Mouse (Mus musculus) heart, embryonic 10.5 days (tissue): ENCODE results near the gene Coq4. TPM values are rescaled to one million over a fixed set of nuclear protein-coding genes. Genes with fewer than 3 reads are reported as not detected.

Experiments used
- DNase-seq: peaks from one replicate; pipeline ENCODE4 v3.0.0-alpha.2; 2017; ENCODE audit warnings: low spot score
- H3K27ac ChIP-seq: fragments of 300-500 bp; sonication (generic); 2 replicates; pipeline ENCODE4 v1.5.1; 2016; ENCODE audit warnings: mild to moderate bottlenecking
- H3K27me3 ChIP-seq: fragments of 300-500 bp; sonication (generic); 2 replicates; pipeline ENCODE4 v1.6.1; 2016; ENCODE audit warnings: mild to moderate bottlenecking; ENCODE audit not compliant: poor library complexity, insufficient read depth, severe bottlenecking
- H3K36me3 ChIP-seq: fragments of 300-500 bp; sonication (generic); 2 replicates; pipeline ENCODE4 v1.6.1; 2016; ENCODE audit warnings: mild to moderate bottlenecking, moderate library complexity
- H3K4me1 ChIP-seq: fragments of 300-500 bp; sonication (generic); 2 replicates; pipeline ENCODE4 v1.6.1; 2016; ENCODE audit warnings: mild to moderate bottlenecking
- H3K4me3 ChIP-seq: fragments of 300-500 bp; sonication (generic); 2 replicates; pipeline ENCODE4 v1.5.1; 2016; ENCODE audit warnings: mild to moderate bottlenecking, moderate library complexity
- H3K9me3 ChIP-seq: fragments of 300-500 bp; sonication (generic); 2 replicates; pipeline ENCODE4 v1.6.1; 2016; ENCODE audit warnings: mild to moderate bottlenecking, moderate library complexity
- WGBS: fragments of 180-500 bp; shearing (Covaris S2); methylation state at CpG from one replicate; pipeline ENCODE4 v1.1.7; 2016; 5-methylcytosine and 5-hydroxymethylcytosine counted together
- polyA plus RNA-seq: library from polyadenylated mRNA; unstranded; fragments of >200 nt; fragmentation: Nextera tagmentation; extraction: Ambion mirVana; gene quantifications from 2 replicates; pipeline ENCODE4 v1.2.1, GENCODE M21; 2016

Gene Coq4
- polyA plus RNA-seq, result 34.6 and 34.8 TPM in 2 replicates

DNA sequence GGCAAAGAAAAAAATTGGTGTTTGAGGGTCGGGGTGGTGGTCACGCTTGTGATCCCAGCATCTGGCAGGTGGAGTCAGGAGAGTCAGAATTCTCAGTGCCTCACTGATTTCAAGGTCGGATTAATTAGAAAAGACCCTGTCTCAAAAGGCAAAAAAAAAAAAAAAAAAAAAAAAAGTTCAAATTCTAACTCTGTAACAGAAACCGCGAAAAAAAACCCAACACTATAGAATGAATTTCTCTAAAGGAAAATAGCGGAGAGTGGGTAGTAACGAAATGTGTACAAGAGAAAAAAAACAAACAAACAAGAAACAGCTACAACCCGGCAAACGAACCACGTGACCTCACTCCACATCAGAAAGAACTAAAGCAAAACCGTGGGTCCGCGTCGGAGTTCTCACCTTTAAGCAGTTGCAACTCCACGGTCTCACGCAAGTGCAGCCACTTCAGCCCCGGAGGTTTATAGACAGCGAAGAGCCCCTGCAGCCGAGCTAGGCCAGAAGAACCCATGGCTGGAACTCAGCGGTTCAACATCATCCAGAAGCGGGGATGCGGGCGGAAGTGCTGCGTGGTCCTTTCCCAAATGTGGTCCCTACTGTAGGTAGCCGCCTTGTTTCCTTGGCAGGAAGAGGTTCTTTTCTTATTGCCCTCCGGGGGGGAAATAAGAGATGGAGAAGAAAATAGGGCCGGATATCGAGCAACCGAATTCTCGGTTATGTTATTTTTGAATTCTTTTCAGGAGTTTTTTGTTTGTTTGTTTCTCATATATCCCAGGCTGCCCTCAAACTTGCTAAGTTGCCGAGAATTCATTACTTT is at the start of gene Coq4:
TSS of gene Coq4 (plus strand) at position 390 of the 814 bp plus-strand sequence.
- H3K27me3 ChIP-seq, result no peaks in the 10 kb centered on the region
- peaks cover 68% of the 10 kb centered on the region for H3K36me3 ChIP-seq
- 0 out of 2 replicates have a peak, but pooled peaks cover under 1% of the 10 kb centered on the region for H3K9me3 ChIP-seq
- H3K27ac ChIP-seq, result peak within 1 kb of the TSS; percentile 86
- H3K4me1 ChIP-seq, result peaks cover 15% of the 10 kb centered on the region; the same call in 1 of the 2 replicates
- peak within 1 kb of the TSS; percentile 81 for H3K4me3 ChIP-seq
- DNase-seq, result peak; percentile 95
- WGBS, result 1% methylated on average over 31 of the region's 31 CpGs

DNA sequence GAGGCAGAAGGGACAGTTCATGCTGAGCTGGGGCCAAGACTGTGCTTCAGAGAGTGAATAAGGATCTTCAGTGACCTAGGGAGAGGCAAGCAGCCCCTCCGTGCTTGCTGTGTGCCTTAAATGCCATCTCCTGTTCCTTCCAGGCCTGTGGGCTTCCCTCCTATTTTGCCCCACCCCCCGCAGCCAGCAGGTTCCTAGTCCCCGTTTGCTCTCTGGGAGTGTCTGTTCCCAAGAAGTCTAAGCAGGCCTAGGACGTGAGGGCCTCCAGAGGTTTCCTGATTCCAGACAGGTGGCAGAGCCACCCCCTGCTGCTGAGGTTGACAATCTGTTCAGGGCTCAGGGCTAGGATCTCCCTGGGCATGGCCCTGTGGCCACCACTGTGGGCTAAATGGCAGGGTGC is 48.5 kb upstream of the Coq4 start:
- peaks cover 64% of the 10 kb centered on the region for H3K36me3 ChIP-seq
- H3K4me1 ChIP-seq, result peaks cover 25% of the 10 kb centered on the region
- DNase-seq, result no peak
- WGBS, result 54% methylated on average over 4 of the region's 4 CpGs
- H3K9me3 ChIP-seq, result no peaks in the 10 kb centered on the region
- H3K4me3 ChIP-seq, result no peak overlapping the region
- no peaks in the 10 kb centered on the region for H3K27me3 ChIP-seq
- no peak overlapping the region for H3K27ac ChIP-seq

DNA sequence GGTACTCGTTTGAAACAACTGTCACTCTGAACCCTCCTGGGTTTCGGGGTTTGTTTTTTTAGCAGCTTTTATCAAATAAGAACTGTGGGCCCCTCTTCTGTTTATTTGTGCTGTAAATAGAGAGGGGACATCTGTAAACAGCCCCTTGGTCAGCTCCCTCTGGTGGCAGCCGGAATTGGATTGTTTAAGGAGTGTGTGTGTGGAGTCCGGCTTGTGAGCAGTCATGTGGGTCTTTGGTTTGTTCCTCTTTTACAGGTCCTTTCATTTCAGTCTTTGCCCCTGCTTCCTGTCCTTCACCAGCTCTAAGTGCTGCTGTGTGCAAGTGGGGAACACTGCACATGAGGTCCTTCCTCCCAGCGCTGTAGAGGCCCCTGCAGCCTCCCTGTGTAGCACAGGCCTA is 47.9 kb upstream of the Coq4 start:
- peaks cover 59% of the 10 kb centered on the region for H3K36me3 ChIP-seq
- H3K27me3 ChIP-seq, result no peaks in the 10 kb centered on the region
- no peaks in the 10 kb centered on the region for H3K9me3 ChIP-seq
- H3K4me1 ChIP-seq, result peaks cover 27% of the 10 kb centered on the region
- no peak overlapping the region for H3K4me3 ChIP-seq
- DNase-seq, result no peak
- H3K27ac ChIP-seq, result no peak overlapping the region
- 62% methylated on average over 5 of the region's 5 CpGs for WGBS

DNA sequence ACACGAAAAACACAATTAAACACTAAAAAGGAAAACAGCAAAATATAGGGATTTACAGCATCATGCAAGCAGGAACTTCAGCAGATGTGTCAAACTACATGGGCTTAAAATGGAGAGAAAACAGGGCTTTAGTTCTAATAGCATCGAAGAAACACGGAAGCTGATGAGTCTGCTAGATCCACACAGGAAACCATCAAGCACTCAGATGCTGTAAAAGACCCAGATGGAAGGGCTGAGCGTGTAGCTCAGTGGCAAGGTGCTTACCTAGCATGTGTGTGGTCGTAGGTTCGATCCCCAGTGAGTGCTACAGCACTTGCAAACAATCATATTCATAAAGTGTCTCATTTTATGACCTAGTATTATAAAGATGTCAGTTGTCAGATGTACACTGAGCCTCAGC is 46.1 kb upstream of the Coq4 start:
- DNase-seq, result no peak
- Histone ChIP-seq H3K27me3 (peaks cover 14% of the 10 kb centered on the region), H3K27ac (no peak overlapping the region), H3K4me1 (peaks cover 29% of the 10 kb centered on the region), H3K9me3 (no peaks in the 10 kb centered on the region), H3K4me3 (no peak overlapping the region), H3K36me3 (peaks cover 40% of the 10 kb centered on the region)
- WGBS, result 86% methylated on average over 6 of the region's 6 CpGs

DNA sequence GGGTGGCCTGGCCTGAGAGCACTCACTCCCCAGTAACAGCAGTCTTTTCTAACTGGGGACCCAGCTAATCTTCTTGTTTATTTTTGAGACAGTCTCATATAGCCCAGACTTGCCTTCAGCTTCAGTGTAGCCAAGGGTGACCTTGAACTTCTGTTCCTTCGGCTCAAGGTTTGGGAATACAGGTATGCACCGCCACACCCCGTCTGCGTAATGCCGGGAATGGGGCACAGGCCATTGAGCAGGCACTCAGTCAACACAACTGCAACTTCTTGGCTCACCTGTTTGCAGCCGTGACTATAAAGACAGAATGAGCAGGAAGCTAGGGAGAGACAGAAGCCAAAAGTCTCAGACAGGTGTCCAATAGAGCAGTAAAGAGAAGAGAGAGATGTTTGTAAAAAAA is 43.0 kb upstream of the Coq4 start:
- H3K27ac ChIP-seq, result no peak overlapping the region
- H3K27me3 ChIP-seq, result peaks cover 43% of the 10 kb centered on the region
- peaks cover 18% of the 10 kb centered on the region for H3K4me1 ChIP-seq
- H3K36me3 ChIP-seq, result peaks cover 11% of the 10 kb centered on the region
- no peak for DNase-seq
- H3K9me3 ChIP-seq, result no peaks in the 10 kb centered on the region
- WGBS, result 86% methylated on average over 6 of the region's 6 CpGs
- no peak overlapping the region for H3K4me3 ChIP-seq

DNA sequence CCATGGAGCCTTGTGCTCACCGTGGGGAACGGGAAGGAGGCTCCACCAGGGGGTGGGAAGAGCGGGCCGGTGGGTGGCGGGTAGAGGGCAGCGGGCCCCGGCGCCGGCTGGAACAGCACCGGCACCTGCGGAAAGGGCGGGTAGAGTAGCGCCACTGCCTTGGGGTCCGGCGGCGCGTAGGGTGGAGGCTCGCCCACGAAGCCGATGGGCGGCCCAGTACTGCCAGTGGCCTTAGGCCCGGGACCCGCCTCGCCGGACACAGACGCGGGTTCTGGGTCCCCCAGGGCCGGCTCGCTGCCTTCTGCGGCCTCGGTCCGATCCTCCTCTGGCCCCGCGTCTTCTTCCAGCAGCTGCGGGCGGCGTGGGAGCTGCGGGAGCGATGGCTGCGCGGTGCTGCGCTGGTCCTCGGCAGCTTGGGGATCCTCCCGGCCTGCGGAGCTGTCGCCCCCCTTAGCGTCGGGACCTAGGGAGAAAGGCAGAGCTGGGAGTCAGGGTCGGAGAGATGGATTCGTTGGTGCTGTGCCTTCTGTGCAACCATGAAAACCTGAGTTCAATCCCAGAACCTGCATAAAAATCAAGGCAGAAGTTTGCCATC is 40.0 kb upstream of the Coq4 start:
- DNase-seq, result no peak
- Histone ChIP-seq H3K9me3 (no peaks in the 10 kb centered on the region), H3K4me3 (peak overlapping the region; percentile 55), H3K27me3 (peaks cover 73% of the 10 kb centered on the region), H3K27ac (peak overlapping the region; percentile 50), H3K36me3 (no peaks in the 10 kb centered on the region), H3K4me1 (peaks cover 35% of the 10 kb centered on the region)
- WGBS, result 4% methylated on average over 50 of the region's 50 CpGs

DNA sequence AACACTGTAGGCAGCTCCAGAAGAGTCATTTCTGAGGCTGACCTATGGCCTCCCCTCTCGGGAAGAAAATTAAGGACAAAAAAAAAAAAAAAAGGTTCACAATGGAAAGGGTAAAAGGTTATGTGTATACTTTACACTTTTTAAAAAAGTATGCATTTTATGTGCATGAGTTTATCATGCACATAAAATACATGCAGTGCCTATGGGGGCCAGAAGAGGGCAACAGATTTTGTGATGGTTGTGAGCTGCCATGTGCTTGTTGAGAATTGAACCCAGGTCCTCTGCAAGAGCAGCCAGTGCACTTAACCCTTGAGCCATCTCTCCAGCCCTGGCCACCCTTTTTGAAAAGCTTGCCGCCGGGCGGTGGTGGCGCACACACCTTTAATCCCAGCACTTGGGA is 39.4 kb upstream of the Coq4 start:
- Histone ChIP-seq H3K36me3 (no peaks in the 10 kb centered on the region), H3K4me3 (no peak overlapping the region), H3K27me3 (peaks cover 79% of the 10 kb centered on the region), H3K4me1 (peaks cover 31% of the 10 kb centered on the region), H3K27ac (no peak overlapping the region), H3K9me3 (no peaks in the 10 kb centered on the region)
- 49% methylated on average over 5 of the region's 5 CpGs for WGBS
- DNase-seq, result no peak

DNA sequence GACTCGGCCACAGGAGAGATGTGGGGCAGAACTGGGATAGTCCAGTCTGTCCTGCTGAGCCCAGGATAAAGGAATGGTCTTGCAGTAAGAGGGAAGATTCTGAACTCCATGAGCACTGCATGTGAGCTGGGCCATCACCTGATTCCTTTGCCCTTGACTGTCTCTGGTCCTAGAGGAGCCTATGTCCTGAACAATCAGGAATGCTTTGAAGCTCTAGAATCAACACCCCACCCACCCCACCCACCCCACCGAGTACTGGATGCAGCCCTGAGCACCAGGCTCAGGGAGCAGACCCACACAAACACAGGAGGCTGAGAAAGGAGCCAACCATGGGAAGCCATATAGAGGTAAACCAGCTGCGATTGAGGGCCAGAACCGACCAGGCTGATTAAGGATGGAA is 38.8 kb upstream of the Coq4 start:
- H3K4me3 ChIP-seq, result no peak overlapping the region
- 74% methylated on average over 4 of the region's 4 CpGs for WGBS

DNA sequence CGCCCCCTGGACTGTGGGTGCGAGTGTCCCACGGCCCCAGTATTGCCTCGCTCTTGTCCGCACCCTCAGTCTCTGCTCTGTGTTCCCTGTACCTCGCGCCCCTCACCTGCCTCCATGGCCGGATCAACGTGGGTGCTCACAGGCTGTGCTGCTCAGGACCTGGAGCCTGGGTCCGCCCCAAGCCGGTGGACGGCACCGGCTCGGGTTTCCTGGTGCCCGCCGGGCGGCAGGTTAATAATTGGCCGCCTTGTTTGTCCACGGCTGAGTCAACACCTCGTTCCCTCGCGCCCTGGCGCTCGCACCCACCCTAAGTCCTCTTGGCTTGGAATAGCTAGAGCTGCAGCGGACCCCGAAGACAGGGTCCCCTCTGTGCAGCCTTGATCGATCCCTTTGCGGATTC is 35.8 kb upstream of the Coq4 start, which contains the start of gene Gm13420:
TSS of gene Gm13420 (minus strand) at position 189 of the 400 bp plus-strand sequence.
- Histone ChIP-seq H3K9me3 (no peaks in the 10 kb centered on the region), H3K27me3 (peaks cover 69% of the 10 kb centered on the region), H3K27ac (0 out of 2 replicates have a peak within 1 kb of the TSS, but pooled peaks have one; percentile 7), H3K4me1 (peaks cover 25% of the 10 kb centered on the region), H3K4me3 (peak within 1 kb of the TSS; percentile 46), H3K36me3 (no peaks in the 10 kb centered on the region)
- 8% methylated on average over 28 of the region's 28 CpGs for whole genome bisulfite sequencing
- no peak for DNase-seq

More for the DNA sequence above, 38.8 kb upstream of the Coq4 start:
- no peaks in the 10 kb centered on the region for H3K36me3 ChIP-seq
- no peaks in the 10 kb centered on the region for H3K9me3 ChIP-seq
- peaks cover 31% of the 10 kb centered on the region for H3K4me1 ChIP-seq
- no peak overlapping the region for H3K27ac ChIP-seq
- peaks cover 85% of the 10 kb centered on the region for H3K27me3 ChIP-seq
- DNase-seq, result no peak

DNA sequence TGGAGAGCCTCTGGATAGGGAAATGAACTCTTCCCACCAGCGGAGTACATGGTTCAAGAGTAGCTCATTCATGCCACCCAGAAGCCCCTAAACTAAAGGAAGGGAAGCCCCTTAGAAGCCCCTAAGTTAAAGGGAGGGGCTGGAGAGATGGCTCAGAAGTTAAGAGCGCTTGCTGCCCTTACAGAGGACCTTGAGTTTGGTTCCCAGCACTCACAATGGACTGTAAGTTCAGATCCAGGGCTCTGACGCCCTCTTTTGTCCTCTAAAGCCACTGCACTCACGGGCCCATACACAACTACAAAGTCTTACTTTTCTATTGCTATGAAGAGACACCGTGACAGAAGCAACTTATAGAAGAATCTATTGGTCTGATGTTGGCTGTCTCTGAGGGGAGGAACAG is 34.9 kb upstream of the Coq4 start:
- Histone ChIP-seq H3K9me3 (no peaks in the 10 kb centered on the region), H3K4me3 (no peak overlapping the region), H3K27ac (no peak overlapping the region), H3K36me3 (no peaks in the 10 kb centered on the region), H3K27me3 (peaks cover 62% of the 10 kb centered on the region), H3K4me1 (peaks cover 19% of the 10 kb centered on the region)
- 83% methylated on average over 5 of the region's 5 CpGs for WGBS
- DNase-seq, result no peak

DNA sequence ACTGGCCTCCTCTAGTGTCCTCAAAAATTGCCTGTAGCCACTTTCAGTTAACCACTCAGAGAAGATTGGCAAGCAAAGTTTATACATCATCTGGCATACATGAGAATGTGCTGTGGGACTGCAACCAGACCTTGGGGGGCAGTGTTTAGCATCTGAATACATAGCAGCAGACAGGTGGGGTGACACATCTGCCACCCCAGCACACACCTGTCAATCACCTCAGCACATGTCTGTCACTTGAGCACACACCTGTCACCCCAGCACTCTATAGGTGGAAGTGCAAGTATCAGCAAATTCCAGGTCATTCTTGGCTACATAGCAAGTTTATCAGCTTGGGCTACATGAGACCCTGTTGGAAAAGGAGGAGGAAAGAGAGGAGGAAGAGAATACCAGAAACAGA is 31.6 kb upstream of the Coq4 start:
- no peaks in the 10 kb centered on the region for H3K9me3 ChIP-seq
- no peak for DNase-seq
- H3K27me3 ChIP-seq, result peaks cover 32% of the 10 kb centered on the region
- no peak overlapping the region for H3K4me3 ChIP-seq
- no peak overlapping the region for H3K27ac ChIP-seq
- peaks cover 13% of the 10 kb centered on the region for H3K4me1 ChIP-seq
- H3K36me3 ChIP-seq, result no peaks in the 10 kb centered on the region

DNA sequence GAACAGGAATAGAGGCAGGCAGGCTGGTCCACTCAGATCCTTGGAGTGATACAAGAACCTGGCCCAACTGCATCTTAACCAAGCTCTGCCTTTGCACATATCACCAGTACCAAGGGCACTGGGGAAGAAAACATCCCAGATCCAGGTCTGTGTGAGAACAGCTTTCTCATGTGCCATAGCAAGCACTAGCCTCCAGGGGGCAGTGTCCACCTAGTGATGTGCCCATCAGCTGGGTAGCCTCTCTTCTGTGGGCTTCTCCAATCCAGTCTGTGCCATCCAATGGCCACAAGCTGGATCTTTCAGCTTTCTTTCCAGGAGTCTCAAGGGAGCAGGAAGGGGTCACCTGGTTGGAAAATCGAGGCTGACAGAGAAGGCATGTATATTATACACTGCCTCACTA is 22.5 kb upstream of the Coq4 start:
- H3K4me1 ChIP-seq, result no peaks in the 10 kb centered on the region
- H3K9me3 ChIP-seq, result no peaks in the 10 kb centered on the region
- H3K27me3 ChIP-seq, result peaks cover 14% of the 10 kb centered on the region; the same call in 1 of the 2 replicates
- H3K4me3 ChIP-seq, result no peak overlapping the region
- DNase-seq, result peak; percentile 86
- H3K36me3 ChIP-seq, result no peaks in the 10 kb centered on the region
- 3% methylated on average over 1 of the region's 1 CpGs for WGBS
- H3K27ac ChIP-seq, result no peak overlapping the region

DNA sequence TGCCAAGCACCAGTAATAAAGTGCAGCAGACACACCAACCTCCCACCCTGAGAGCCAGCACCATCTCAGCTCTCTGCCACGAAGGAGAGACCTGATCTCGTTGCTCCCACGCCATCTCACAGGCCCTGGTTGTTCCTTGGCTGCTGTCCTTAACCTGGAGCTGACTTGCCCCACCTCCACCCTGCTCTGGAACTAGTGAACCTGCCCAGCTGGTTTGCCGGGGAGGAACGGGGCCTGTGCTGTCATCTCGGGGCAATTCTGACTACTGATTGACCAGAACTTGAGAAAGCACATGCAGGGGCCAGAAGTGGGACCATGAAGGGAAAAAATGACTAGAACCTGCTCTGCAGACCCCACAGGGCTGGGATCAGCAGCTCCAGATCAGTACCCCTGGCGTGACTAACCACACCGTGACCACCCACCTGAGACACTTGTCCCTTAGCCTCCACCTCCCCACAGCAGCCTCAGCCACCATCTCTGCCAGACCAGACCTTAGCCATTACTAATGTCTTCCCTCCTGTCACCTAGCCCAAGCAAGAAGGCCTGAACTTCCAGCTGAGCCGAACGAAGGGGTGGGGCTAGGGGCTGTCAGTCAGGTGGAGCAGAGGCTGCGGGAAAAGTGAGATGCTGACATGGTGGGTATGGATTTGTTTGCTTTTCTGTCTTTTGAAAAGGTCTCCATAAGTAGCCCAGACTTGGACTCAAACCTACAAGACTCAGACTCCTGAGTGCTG is 19.1 kb upstream of the Coq4 start:
- H3K4me3 ChIP-seq, result no peak overlapping the region
- no peaks in the 10 kb centered on the region for H3K4me1 ChIP-seq
- no peak for DNase-seq
- 62% methylated on average over 11 of the region's 11 CpGs for WGBS
- no peak overlapping the region for H3K27ac ChIP-seq
- H3K36me3 ChIP-seq, result 0 out of 2 replicates have a peak, but pooled peaks cover under 1% of the 10 kb centered on the region
- H3K9me3 ChIP-seq, result no peaks in the 10 kb centered on the region
- 0 out of 2 replicates have a peak, but pooled peaks cover 2% of the 10 kb centered on the region for H3K27me3 ChIP-seq
